Mouse (Mus musculus) kidney, adult 18-20 months (tissue): ENCODE data around the gene Fbxo9.

Experiments used
- DNase-seq: peaks from one replicate; pipeline ENCODE4 v3.0.0; 2021

Fbxo9 gene

GRCm38 (mm10) chr9:78064121-78064520 lies 44.7 kb downstream of the Fbxo9 start:
- DNase-seq = peak; percentile 56

GRCm38 (mm10) chr9:78062392-78062791 lies 46.5 kb downstream of the Fbxo9 start:
- no peak for DNase-seq

- no peak for DNase-seq
These were observed 49.2 kb downstream of the Fbxo9 start for GRCm38 (mm10) chr9:78059525-78060120.

- DNase-seq = no peak
These were observed 54.6 kb downstream of the Fbxo9 start for GRCm38 (mm10) chr9:78054298-78054697.

GRCm38 (mm10) chr9:78053821-78054220 lies 55.0 kb downstream of the Fbxo9 start:
- DNase-seq = no peak

DNA sequence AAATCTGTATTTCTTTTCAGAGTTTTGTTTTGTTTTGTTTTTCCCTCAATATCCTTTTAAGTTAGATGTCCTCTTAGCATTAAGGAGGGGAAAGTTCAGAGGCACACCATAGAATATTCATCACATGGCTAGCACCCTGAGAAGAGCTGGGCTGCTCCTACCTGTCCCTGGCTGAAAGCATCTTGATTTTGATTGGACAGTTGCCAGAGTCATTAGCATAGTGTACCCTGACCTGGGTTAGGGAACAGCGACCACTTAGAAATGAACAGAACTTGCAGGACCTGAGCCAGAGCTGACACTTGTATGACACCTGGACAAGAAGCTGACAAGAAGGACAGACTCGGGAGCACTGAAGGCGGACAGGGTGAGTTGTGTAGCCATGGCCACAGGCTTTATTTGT lies 57.2 kb downstream of the Fbxo9 start, which contains the start of gene Gcm1:
Gene Gcm1, plus strand, starts transcription at position 248 of the 400 bp plus-strand sequence.
- DNase-seq = peak; percentile 47

DNA sequence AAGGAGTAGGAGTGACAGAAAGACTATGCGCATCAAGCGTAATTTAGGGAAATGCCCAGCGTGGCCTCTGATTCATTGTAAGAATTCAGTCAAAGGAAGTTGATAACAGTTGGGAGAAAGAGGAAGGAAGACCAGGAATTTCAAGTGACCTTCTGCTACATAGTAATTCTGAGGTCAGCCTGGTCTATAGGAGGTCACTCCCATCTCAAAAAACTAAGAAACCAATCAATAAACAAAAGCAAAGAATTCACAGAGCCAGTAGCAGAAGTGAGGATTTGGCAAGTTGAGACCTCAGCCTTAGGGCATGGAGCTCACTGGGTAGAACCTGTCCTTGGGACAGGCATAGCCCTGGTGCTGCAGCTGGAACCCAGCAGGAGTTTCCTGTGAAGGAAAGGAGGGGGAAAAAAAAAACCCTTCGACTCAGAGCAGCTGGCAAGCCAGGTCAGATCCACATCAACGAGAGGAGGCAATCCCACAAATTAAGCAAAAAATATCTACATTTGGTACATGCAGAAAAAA lies 58.4 kb downstream of the Fbxo9 start:
- DNase-seq = no peak

GRCm38 (mm10) chr9:78046755-78047154 lies 62.1 kb downstream of the Fbxo9 start:
- DNase-seq = peak; percentile 13

DNA sequence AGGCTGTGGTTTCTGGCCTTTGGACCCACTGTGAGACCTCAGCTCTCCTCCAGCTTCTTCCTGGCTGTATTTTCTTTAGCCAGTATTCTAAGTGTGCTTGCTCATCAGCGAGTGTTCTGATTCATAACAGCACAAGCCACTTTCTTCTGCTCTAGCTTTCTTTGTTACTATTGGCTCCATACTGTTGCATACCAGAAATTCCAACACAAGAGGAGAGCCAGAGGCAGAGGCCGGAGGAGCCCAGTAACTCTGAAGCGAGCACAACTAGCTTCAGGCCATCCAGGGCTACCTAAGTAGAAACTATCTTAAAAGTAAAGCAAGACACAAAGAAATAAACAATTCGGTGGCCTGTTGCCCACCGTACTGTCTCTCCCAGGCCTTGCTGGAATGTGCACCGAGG lies 63.7 kb downstream of the Fbxo9 start:
- no peak for DNase-seq

- peak; percentile 76 for DNase-seq
These were observed 69.9 kb downstream of the Fbxo9 start for GRCm38 (mm10) chr9:78038755-78039489.

GRCm38 (mm10) chr9:78035831-78036230 lies 73.0 kb downstream of the Fbxo9 start:
- DNase-seq = no peak

- DNase-seq = no peak
These were observed 73.6 kb downstream of the Fbxo9 start for GRCm38 (mm10) chr9:78035296-78035695.

DNA sequence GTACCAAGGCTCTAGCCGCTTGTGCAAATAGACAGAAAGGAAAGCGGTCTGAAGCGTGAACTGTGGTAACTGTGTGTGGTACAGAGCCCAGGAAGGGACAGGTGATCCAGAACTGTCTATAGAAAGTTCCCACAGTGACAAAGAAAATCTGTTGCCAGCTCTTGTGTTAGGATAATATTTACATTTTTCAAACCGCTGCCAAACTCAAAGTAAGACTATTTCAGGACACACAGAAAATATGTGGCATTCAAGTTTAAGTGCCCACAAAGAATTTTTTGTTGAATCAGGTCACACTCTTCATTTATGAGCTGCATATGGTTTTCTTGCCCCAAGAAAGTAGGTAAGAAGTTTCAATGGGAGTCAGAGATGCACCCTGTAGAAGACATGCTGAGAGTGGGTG lies 75.9 kb downstream of the Fbxo9 start:
- no peak for DNase-seq
